Mouse (Mus musculus) frontal cortex, postnatal 25 days (tissue): ENCODE measurements around the gene Olfr96.

Experiments
- DNase-seq, 2 experiments: peaks; one replicate each; pipeline ENCODE4 v3.0.0; 2022; ENCODE audit warnings: low spot score in 2 of 2

Olfr96 gene

GRCm38 (mm10) chr17:37270702-37271092 is 50.8 kb downstream of the Olfr96 start:
- DNase-seq = no peak

GRCm38 (mm10) chr17:37275626-37276248 is 55.8 kb downstream of the Olfr96 start:
- DNase-seq = no peak
